Mouse (Mus musculus): ENCODE results near the gene Sv2c. TPM values are rescaled to one million over a fixed set of nuclear protein-coding genes. Genes with fewer than 3 reads are reported as not detected.

The Sv2c gene
- polyA plus RNA-seq, 1 experiment from 2014 or later: 2.6 TPM

GRCm38 (mm10) chr13:96040275-96041042, 91.9 kb downstream of the Sv2c start:
- Histone ChIP-seq H3K4me2 (replicated peaks) (no peak overlapping the region), H3K9me3 (no peaks in the 10 kb centered on the region), H3K36me3 (no peaks in the 10 kb centered on the region), H3K27me3 (replicated peaks) (no peaks in the 10 kb centered on the region), H3K27ac (no peak overlapping the region), H3K9ac (no peak overlapping the region), H3K4me3 (replicated peaks) (no peak overlapping the region), H3K4me1 (replicated peaks) (no peaks in the 10 kb centered on the region)
- WGBS: 64% methylated on average over 11 of the region's 11 CpGs
- ATAC-seq: no peak

GRCm38 (mm10) chr13:96039536-96039935, 92.8 kb downstream of the Sv2c start:
- no peak overlapping the region for H3K4me2 ChIP-seq (replicated peaks)
- no peak overlapping the region for H3K27ac ChIP-seq
- no peak for ATAC-seq
- H3K9ac ChIP-seq: no peak overlapping the region
- no peaks in the 10 kb centered on the region for H3K27me3 ChIP-seq (replicated peaks)
- no peaks in the 10 kb centered on the region for H3K36me3 ChIP-seq
- no peak overlapping the region for H3K4me3 ChIP-seq (replicated peaks)
- H3K4me1 ChIP-seq (replicated peaks): no peaks in the 10 kb centered on the region
- H3K9me3 ChIP-seq: no peaks in the 10 kb centered on the region
- 61% methylated on average over 1 of the region's 1 CpGs for WGBS

GRCm38 (mm10) chr13:96030368-96031223, 101.8 kb downstream of the Sv2c start:
- no peak overlapping the region for H3K4me2 ChIP-seq (replicated peaks)
- H3K27me3 ChIP-seq (replicated peaks): no peaks in the 10 kb centered on the region
- H3K9me3 ChIP-seq: no peaks in the 10 kb centered on the region
- H3K4me1 ChIP-seq (replicated peaks): no peaks in the 10 kb centered on the region
- ATAC-seq: no peak
- H3K9ac ChIP-seq: no peak overlapping the region
- H3K27ac ChIP-seq: no peak overlapping the region
- no peak overlapping the region for H3K4me3 ChIP-seq (replicated peaks)
- no peaks in the 10 kb centered on the region for H3K36me3 ChIP-seq
- 63% methylated on average over 19 of the region's 19 CpGs for WGBS

GRCm38 (mm10) chr13:96023858-96024257, 108.5 kb downstream of the Sv2c start:
- Histone ChIP-seq H3K4me3 (replicated peaks) (no peak overlapping the region), H3K27me3 (replicated peaks) (no peaks in the 10 kb centered on the region), H3K9ac (no peak overlapping the region), H3K9me3 (no peaks in the 10 kb centered on the region), H3K36me3 (no peaks in the 10 kb centered on the region), H3K4me2 (replicated peaks) (no peak overlapping the region), H3K4me1 (replicated peaks) (no peaks in the 10 kb centered on the region), H3K27ac (no peak overlapping the region)
- no peak for ATAC-seq
- WGBS: 77% methylated on average over 11 of the region's 11 CpGs

GRCm38 (mm10) chr13:96015516-96015915, 116.9 kb downstream of the Sv2c start:
- Histone ChIP-seq H3K4me1 (replicated peaks) (peaks cover 9% of the 10 kb centered on the region), H3K4me2 (replicated peaks) (no peak overlapping the region), H3K9ac (no peak overlapping the region), H3K27me3 (replicated peaks) (no peaks in the 10 kb centered on the region), H3K36me3 (no peaks in the 10 kb centered on the region), H3K4me3 (replicated peaks) (no peak overlapping the region), H3K9me3 (no peaks in the 10 kb centered on the region), H3K27ac (no peak overlapping the region)
- ATAC-seq: no peak
- WGBS: 91% methylated on average over 3 of the region's 3 CpGs

GRCm38 (mm10) chr13:96010861-96011511, 121.4 kb downstream of the Sv2c start:
- no peak overlapping the region for H3K27ac ChIP-seq

GRCm38 (mm10) chr13:96008975-96009374, 123.4 kb downstream of the Sv2c start:
- H3K27me3 ChIP-seq (replicated peaks): no peaks in the 10 kb centered on the region
- ATAC-seq: no peak
- WGBS: 48% methylated on average over 9 of the region's 9 CpGs
- no peaks in the 10 kb centered on the region for H3K36me3 ChIP-seq
- no peak overlapping the region for H3K4me2 ChIP-seq (replicated peaks)
- no peak overlapping the region for H3K9ac ChIP-seq
- peaks cover 9% of the 10 kb centered on the region for H3K4me1 ChIP-seq (replicated peaks)
- H3K9me3 ChIP-seq: no peaks in the 10 kb centered on the region
- H3K27ac ChIP-seq: no peak overlapping the region
- H3K4me3 ChIP-seq (replicated peaks): no peak overlapping the region

More at GRCm38 (mm10) chr13:96010861-96011511, 121.4 kb downstream of the Sv2c start:
- H3K27me3 ChIP-seq (replicated peaks): no peaks in the 10 kb centered on the region
- peaks cover 9% of the 10 kb centered on the region for H3K4me1 ChIP-seq (replicated peaks)
- no peak overlapping the region for H3K4me3 ChIP-seq (replicated peaks)
- H3K9me3 ChIP-seq: no peaks in the 10 kb centered on the region
- H3K9ac ChIP-seq: no peak overlapping the region
- ATAC-seq: peak; percentile 93
- no peaks in the 10 kb centered on the region for H3K36me3 ChIP-seq
- H3K4me2 ChIP-seq (replicated peaks): peak overlapping the region; percentile 42
- WGBS: 14% methylated on average over 11 of the region's 11 CpGs

GRCm38 (mm10) chr13:96008154-96008553, 124.2 kb downstream of the Sv2c start:
- H3K4me3 ChIP-seq (replicated peaks): no peak overlapping the region
- H3K9ac ChIP-seq: no peak overlapping the region
- no peaks in the 10 kb centered on the region for H3K27me3 ChIP-seq (replicated peaks)
- no peak overlapping the region for H3K4me2 ChIP-seq (replicated peaks)
- H3K27ac ChIP-seq: no peak overlapping the region
- 65% methylated on average over 3 of the region's 3 CpGs for WGBS
- peaks cover 9% of the 10 kb centered on the region for H3K4me1 ChIP-seq (replicated peaks)
- no peaks in the 10 kb centered on the region for H3K9me3 ChIP-seq
- no peak for ATAC-seq
- no peaks in the 10 kb centered on the region for H3K36me3 ChIP-seq

GRCm38 (mm10) chr13:96003539-96003938, 128.8 kb downstream of the Sv2c start:
- Histone ChIP-seq H3K9me3 (no peaks in the 10 kb centered on the region), H3K4me1 (replicated peaks) (no peaks in the 10 kb centered on the region), H3K9ac (no peak overlapping the region), H3K4me2 (replicated peaks) (no peak overlapping the region), H3K4me3 (replicated peaks) (no peak overlapping the region), H3K36me3 (no peaks in the 10 kb centered on the region), H3K27ac (no peak overlapping the region), H3K27me3 (replicated peaks) (no peaks in the 10 kb centered on the region)
- ATAC-seq: no peak
- 92% methylated on average over 3 of the region's 3 CpGs for WGBS

- WGBS: 38% methylated on average over 5 of the region's 5 CpGs
- H3K9ac ChIP-seq: no peak overlapping the region
- H3K27me3 ChIP-seq (replicated peaks): no peaks in the 10 kb centered on the region
- H3K9me3 ChIP-seq: no peaks in the 10 kb centered on the region
- H3K4me3 ChIP-seq (replicated peaks): no peak overlapping the region
- no peak overlapping the region for H3K27ac ChIP-seq
- H3K4me2 ChIP-seq (replicated peaks): no peak overlapping the region
- H3K36me3 ChIP-seq: no peaks in the 10 kb centered on the region
- H3K4me1 ChIP-seq (replicated peaks): no peaks in the 10 kb centered on the region
- ATAC-seq: no peak
Observed at GRCm38 (mm10) chr13:96002475-96002874, 129.9 kb downstream of the Sv2c start.

GRCm38 (mm10) chr13:95999396-95999795, 133.0 kb downstream of the Sv2c start:
- Histone ChIP-seq H3K4me3 (replicated peaks) (no peak overlapping the region), H3K9me3 (no peaks in the 10 kb centered on the region), H3K4me2 (replicated peaks) (no peak overlapping the region), H3K9ac (no peak overlapping the region), H3K27me3 (replicated peaks) (no peaks in the 10 kb centered on the region), H3K27ac (no peak overlapping the region), H3K36me3 (no peaks in the 10 kb centered on the region), H3K4me1 (replicated peaks) (no peaks in the 10 kb centered on the region)
- no peak for ATAC-seq
- 36% methylated on average over 10 of the region's 10 CpGs for WGBS

- whole genome bisulfite sequencing: 51% methylated on average over 2 of the region's 2 CpGs
Observed at GRCm38 (mm10) chr13:95997294-95997693, 135.1 kb downstream of the Sv2c start.

More at GRCm38 (mm10) chr13:95997294-95997693, 135.1 kb downstream of the Sv2c start:
- Histone ChIP-seq H3K9me3 (no peaks in the 10 kb centered on the region), H3K4me1 (replicated peaks) (no peaks in the 10 kb centered on the region), H3K27ac (no peak overlapping the region), H3K27me3 (replicated peaks) (no peaks in the 10 kb centered on the region), H3K36me3 (no peaks in the 10 kb centered on the region), H3K4me3 (replicated peaks) (no peak overlapping the region), H3K4me2 (replicated peaks) (no peak overlapping the region), H3K9ac (no peak overlapping the region)
- no peak for ATAC-seq
